Comparison of ENCODE assay signal across 10 mouse cellular contexts in genomic region chr5:41596242-41597117, GRCm38 (mm10).
DNase-seq lines count a peak whose midpoint lies in the region; ATAC-seq lines count a peak whose summit lies in the region.
"Had no signal": no experiment of that assay in that cellular context is flagged by ENCODE, and none has a peak within 500 bp of the region (broad histone marks: within the 10 kb centered on the region; RNA-seq: fewer than 3 reads in every experiment).

No protein-coding gene starts in this region.

- H3K27me3 ChIP-seq in hindbrain, embryonic 11.5 days (ENCODE audit: control insufficient read depth, insufficient read depth, low read length), result no peaks in the 10 kb centered on the region
- no peaks in the 10 kb centered on the region for H3K27me3 ChIP-seq in hindbrain, embryonic 10.5 days (ENCODE audit: insufficient read depth, poor library complexity, severe bottlenecking)
- H3K27me3 ChIP-seq in forebrain, embryonic 15.5 days, result no peaks in the 10 kb centered on the region
- H3K27me3 ChIP-seq in midbrain, embryonic 14.5 days (ENCODE audit: control insufficient read depth, insufficient read depth, low read length), result no peaks in the 10 kb centered on the region
- H3K27me3 ChIP-seq in heart, embryonic 12.5 days (replicated peaks), result no peaks in the 10 kb centered on the region
- H3K27me3 ChIP-seq: limb, embryonic 12.5 days; stomach, embryonic 15.5 days had no signal

- WGBS in hindbrain, embryonic 11.5 days, result 94% methylated on average over 3 of the region's 3 CpGs
- 94% methylated on average over 3 of the region's 3 CpGs for WGBS in hindbrain, embryonic 10.5 days
- 90% methylated on average over 3 of the region's 3 CpGs for WGBS in forebrain, embryonic 15.5 days
- 93% methylated on average over 3 of the region's 3 CpGs for WGBS in midbrain, embryonic 14.5 days
- 75% methylated on average over 3 of the region's 3 CpGs for WGBS in heart, embryonic 12.5 days

- no peak overlapping the region for H3K27ac ChIP-seq in hindbrain, embryonic 11.5 days (ENCODE audit: low read depth, low read length)
- no peak overlapping the region for H3K27ac ChIP-seq in hindbrain, embryonic 10.5 days
- no peak overlapping the region for H3K27ac ChIP-seq in forebrain, embryonic 15.5 days (replicated peaks)
- H3K27ac ChIP-seq in midbrain, embryonic 14.5 days (replicated peaks; ENCODE audit: low read depth, low read length), result peak overlapping the region; percentile 17; the same call in 1 of the 2 replicates
- H3K27ac ChIP-seq in heart, embryonic 12.5 days (ENCODE audit: poor library complexity, severe bottlenecking), result no peak overlapping the region
- H3K27ac ChIP-seq: limb, embryonic 12.5 days; stomach, embryonic 15.5 days had no signal

- H3K36me3 ChIP-seq in hindbrain, embryonic 11.5 days (ENCODE audit: control insufficient read depth, insufficient read depth, low read length), result no peaks in the 10 kb centered on the region
- no peaks in the 10 kb centered on the region for H3K36me3 ChIP-seq in hindbrain, embryonic 10.5 days
- no peaks in the 10 kb centered on the region for H3K36me3 ChIP-seq in forebrain, embryonic 15.5 days
- H3K36me3 ChIP-seq in midbrain, embryonic 14.5 days (ENCODE audit: control insufficient read depth, insufficient read depth, low read length), result no peaks in the 10 kb centered on the region
- no peaks in the 10 kb centered on the region for H3K36me3 ChIP-seq in heart, embryonic 12.5 days
- H3K36me3 ChIP-seq: limb, embryonic 12.5 days; stomach, embryonic 15.5 days had no signal

- H3K4me1 ChIP-seq in hindbrain, embryonic 11.5 days (replicated peaks; ENCODE audit: control insufficient read depth, insufficient read depth, low read length), result no peaks in the 10 kb centered on the region
- H3K4me1 ChIP-seq in hindbrain, embryonic 10.5 days (replicated peaks), result no peaks in the 10 kb centered on the region
- H3K4me1 ChIP-seq in forebrain, embryonic 15.5 days, result peaks cover 8% of the 10 kb centered on the region; the same call in 1 of the 2 replicates
- no peaks in the 10 kb centered on the region for H3K4me1 ChIP-seq in midbrain, embryonic 14.5 days (ENCODE audit: control insufficient read depth, insufficient read depth, low read length)
- H3K4me1 ChIP-seq in heart, embryonic 12.5 days (replicated peaks), result no peaks in the 10 kb centered on the region
- H3K4me1 ChIP-seq: stomach, embryonic 15.5 days had no signal

- H3K9me3 ChIP-seq in hindbrain, embryonic 11.5 days (ENCODE audit: control insufficient read depth, low read length), result no peaks in the 10 kb centered on the region
- no peaks in the 10 kb centered on the region for H3K9me3 ChIP-seq in hindbrain, embryonic 10.5 days
- H3K9me3 ChIP-seq in forebrain, embryonic 15.5 days, result no peaks in the 10 kb centered on the region
- H3K9me3 ChIP-seq in midbrain, embryonic 14.5 days (ENCODE audit: control insufficient read depth, low read length), result no peaks in the 10 kb centered on the region
- no peaks in the 10 kb centered on the region for H3K9me3 ChIP-seq in heart, embryonic 12.5 days (replicated peaks)
- H3K9me3 ChIP-seq: limb, embryonic 12.5 days; stomach, embryonic 15.5 days had no signal

- no peak overlapping the region for H3K4me2 ChIP-seq in hindbrain, embryonic 11.5 days (replicated peaks; ENCODE audit: low read depth, low read length)
- H3K4me2 ChIP-seq in forebrain, embryonic 15.5 days (replicated peaks), result no peak overlapping the region
- no peak overlapping the region for H3K4me2 ChIP-seq in midbrain, embryonic 14.5 days (ENCODE audit: low read length)
- H3K4me2 ChIP-seq in heart, embryonic 12.5 days, result no peak overlapping the region
- H3K4me2 ChIP-seq: limb, embryonic 12.5 days; stomach, embryonic 15.5 days had no signal

- DNase-seq in hindbrain, embryonic 11.5 days (ENCODE audit: low spot score), result no peak
- no peak for DNase-seq in hindbrain, embryonic 10.5 days (ENCODE audit: low spot score)
- DNase-seq in MN1 (ENCODE audit: low spot score), result peak; percentile 37
- peak; percentile 67 for DNase-seq in midbrain, embryonic 14.5 days
- no peak for DNase-seq in spleen, postnatal 4 days (ENCODE audit: low spot score in 2 of 2)

- 0 out of 2 replicates have a peak, but pooled peaks have one; percentile 43 for ATAC-seq in hindbrain, embryonic 11.5 days (ENCODE audit: low FRiP score)
- ATAC-seq in forebrain, embryonic 15.5 days (replicated peaks), result peak; percentile 90
- peak; percentile 80 for ATAC-seq in midbrain, embryonic 14.5 days (ENCODE audit: low FRiP score, low TSS enrichment)
- no peak for ATAC-seq in heart, embryonic 12.5 days (ENCODE audit: insufficient number of reproducible peaks, low FRiP score)
- ATAC-seq in monocyte, adult 5-6 weeks (replicated peaks; ENCODE audit: insufficient number of reproducible peaks, low FRiP score, low TSS enrichment, poor library complexity, severe bottlenecking), result no peak

- H3K4me3 ChIP-seq in hindbrain, embryonic 11.5 days (ENCODE audit: low read depth, low read length), result no peak overlapping the region
- no peak overlapping the region for H3K4me3 ChIP-seq in hindbrain, embryonic 10.5 days
- H3K4me3 ChIP-seq in forebrain, embryonic 15.5 days, result no peak overlapping the region
- no peak overlapping the region for H3K4me3 ChIP-seq in midbrain, embryonic 14.5 days (replicated peaks; ENCODE audit: low read depth, low read length)
- no peak overlapping the region for H3K4me3 ChIP-seq in heart, embryonic 12.5 days
- H3K4me3 ChIP-seq: limb, embryonic 12.5 days; stomach, embryonic 15.5 days had no signal

- H3K9ac ChIP-seq in hindbrain, embryonic 11.5 days (ENCODE audit: low read depth, low read length), result no peak overlapping the region
- H3K9ac ChIP-seq in forebrain, embryonic 15.5 days (replicated peaks), result no peak overlapping the region
- no peak overlapping the region for H3K9ac ChIP-seq in midbrain, embryonic 14.5 days (replicated peaks; ENCODE audit: low read length)
- no peak overlapping the region for H3K9ac ChIP-seq in heart, embryonic 12.5 days
- H3K9ac ChIP-seq: limb, embryonic 12.5 days; stomach, embryonic 15.5 days had no signal

Comparison
In these comparisons a context has a peak if more than half of its experiments do, and no peak if none do; other contexts are left out.
1. ATAC-seq: peak in hindbrain, embryonic 11.5 days (single experiment), forebrain, embryonic 15.5 days (single experiment) and midbrain, embryonic 14.5 days (single experiment); none in heart, embryonic 12.5 days (single experiment) and monocyte, adult 5-6 weeks (single experiment).
2. DNase-seq: peak in MN1 (single experiment) and midbrain, embryonic 14.5 days (single experiment); none in hindbrain, embryonic 11.5 days (single experiment), hindbrain, embryonic 10.5 days (single experiment) and spleen, postnatal 4 days (0 of 2).